Mouse (Mus musculus) c-Kit-positive CD71-negative TER-119-negative erythroid progenitor cells, embryonic 14.5 days (primary cell): ENCODE data around the gene Gm10663.

Experiments
- DNase-seq: peaks from one replicate; pipeline ENCODE4 v3.0.0-alpha.2; 2013; ENCODE audit warnings: low read depth

The Gm10663 gene

GRCm38 (mm10) chr8:65074733-65075132, at the start of gene Gm10663:
Gene Gm10663 (plus strand): TSS chr8:65075033.
- no peak for DNase-seq

DNA sequence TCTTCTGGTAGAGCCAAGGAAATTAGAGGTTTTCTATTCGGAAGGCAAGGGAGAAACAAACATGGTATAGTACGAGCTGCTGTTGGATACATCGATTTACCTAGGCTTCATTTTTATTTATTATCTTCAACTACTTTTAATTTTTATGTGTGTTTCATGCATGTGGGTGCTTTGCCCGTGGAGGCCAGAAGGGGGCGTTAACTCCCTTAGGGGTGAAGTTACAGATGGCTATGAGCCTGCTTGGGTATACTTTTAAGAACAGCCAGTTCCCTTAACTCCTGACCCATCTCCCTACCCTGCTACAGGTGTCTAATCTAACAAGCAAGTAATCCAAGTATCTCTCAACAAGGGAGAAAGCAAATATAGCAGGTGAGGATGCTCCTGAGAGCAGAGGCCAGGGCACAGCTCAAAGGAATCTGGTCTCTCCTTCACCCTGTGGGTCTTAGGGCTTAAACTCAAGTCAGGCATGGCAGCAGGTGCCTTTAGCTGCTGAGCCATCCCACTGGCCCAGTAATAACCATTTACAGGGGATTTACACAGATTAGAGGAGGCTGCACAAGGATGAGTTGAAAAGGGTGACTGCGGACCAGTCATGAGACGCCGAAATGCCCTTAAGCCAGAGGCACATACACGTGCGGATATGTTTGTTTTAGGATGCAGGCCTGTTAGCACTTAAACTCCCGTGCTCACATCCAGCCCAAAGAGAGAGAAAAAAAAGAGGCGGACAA, 45.7 kb upstream of the Gm10663 start:
- DNase-seq: no peak

GRCm38 (mm10) chr8:65029776-65030175, 45.1 kb upstream of the Gm10663 start:
- DNase-seq: no peak

- no peak for DNase-seq
These were observed 43.9 kb upstream of the Gm10663 start for GRCm38 (mm10) chr8:65030735-65031485.

DNA sequence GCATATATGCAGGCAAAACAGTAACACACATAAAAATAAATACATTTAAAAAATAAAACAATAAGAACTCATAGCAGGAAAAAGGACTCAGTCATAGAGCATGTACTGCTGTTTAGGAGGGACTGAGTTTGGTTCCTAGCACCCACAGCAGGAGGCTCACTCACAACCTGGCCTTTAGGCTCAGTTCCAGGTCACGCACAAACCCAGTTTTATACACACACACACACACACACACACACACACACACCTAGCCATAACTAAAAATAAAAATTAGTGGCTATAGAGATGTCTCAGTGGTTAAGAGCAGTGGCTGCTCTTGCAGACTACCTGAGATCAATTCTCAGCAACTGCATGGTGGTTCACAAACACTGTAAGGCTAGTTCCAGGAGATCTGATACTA, 42.7 kb upstream of the Gm10663 start:
- no peak for DNase-seq

DNA sequence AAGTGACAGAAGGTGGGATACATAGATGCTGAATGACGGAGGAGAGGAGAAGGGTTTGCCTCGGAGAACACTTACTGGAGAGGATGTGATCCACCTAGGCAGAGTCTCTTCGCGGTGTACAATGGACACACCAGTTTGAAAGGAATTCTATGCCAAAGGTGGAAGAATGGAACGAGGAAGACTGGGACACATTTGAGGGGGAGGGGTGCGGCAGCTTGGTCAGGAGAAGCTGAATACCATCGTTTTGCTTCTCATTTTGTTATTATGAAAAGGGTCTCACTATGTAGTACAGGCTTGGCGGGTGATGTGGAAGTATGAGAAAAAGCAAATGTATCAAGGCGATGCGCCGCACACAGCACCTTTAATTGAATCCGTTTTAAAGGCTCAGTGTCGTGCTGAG, 41.8 kb upstream of the Gm10663 start:
- DNase-seq: no peak

DNA sequence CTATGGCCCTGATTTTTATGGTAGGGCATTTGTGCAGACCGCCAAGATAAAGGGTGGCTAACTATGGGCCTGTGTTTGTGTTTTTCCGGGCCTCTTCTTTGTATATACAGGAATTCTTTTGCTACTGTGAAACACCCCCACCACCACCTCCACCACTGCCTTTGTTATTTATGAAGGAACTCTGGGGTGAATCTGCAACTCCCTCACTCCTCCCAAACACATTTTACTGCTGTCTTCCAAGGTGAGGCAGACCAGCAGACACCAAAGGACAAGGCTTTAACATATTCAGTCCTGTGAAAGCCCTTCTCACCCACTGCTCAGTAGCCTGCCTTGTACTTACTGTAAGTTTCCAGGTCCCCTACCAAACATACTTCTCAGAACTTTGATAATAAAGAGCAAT, 40.7 kb upstream of the Gm10663 start:
- DNase-seq: no peak

DNA sequence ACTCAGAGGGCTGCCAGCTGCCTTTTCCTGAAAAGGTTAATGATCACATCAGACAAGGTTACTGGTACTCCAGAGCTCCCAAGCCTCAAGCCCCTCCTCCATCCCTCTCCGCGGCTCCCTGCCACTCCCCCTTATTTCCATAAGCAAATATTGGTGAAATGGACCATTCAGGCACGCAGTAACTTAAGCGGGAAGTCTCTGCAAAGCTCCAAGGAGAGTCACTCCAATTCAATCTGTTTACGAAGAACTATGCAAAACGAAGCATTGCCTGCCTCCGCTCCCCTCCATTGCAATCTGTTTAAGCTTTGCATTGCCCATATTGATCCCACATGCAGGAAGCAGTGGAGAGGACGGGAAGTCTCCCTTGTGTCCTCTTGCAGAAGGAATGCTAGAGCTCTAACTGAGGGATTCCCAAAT, 37.7 kb upstream of the Gm10663 start, which contains the start of gene Apela:
Apela (minus strand) TSS at position 220 of the 417 bp plus-strand sequence.
- no peak for DNase-seq

- no peak for DNase-seq
These were observed 28.3 kb upstream of the Gm10663 start for GRCm38 (mm10) chr8:65046565-65046964.

- no peak for DNase-seq
These were observed 27.6 kb upstream of the Gm10663 start for GRCm38 (mm10) chr8:65047193-65047592.

DNA sequence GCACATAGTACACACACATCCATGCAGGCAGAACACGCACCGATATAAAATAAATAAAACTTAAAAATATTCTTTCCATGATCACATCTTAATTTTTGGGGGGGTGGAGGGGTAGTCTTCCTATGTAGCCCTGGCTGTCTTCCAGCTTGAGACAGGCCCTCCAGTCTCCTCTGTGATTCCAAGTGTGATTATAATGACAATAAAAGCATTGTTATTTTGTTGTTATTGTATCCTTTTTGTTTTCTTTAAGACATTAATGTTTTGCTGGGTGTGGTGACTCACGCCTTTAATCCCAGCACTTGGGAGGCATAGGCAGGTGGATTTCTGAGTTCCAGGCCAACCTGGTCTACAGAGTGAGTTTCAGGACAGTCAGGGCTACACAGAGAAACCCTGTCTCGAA, 27.0 kb upstream of the Gm10663 start:
- no peak for DNase-seq

DNA sequence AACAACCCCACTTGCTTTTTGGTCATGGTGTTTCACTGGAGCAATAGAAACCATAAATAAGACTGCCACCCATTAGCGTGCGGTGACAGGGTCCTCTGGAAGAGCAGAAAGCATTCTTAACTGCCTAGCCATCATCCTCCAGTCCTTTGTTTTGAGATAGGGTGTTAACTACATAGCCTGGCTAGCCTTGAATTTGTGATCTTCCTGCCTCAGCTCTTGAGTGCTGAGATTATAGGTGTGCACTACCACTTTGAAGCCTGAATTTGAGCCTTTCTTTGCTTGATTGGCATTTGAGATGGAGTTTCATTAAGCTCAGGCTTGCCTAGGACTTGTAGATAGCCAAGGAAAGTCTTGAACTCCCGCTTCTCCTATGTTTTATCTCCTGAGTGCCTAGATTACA, 21.3 kb upstream of the Gm10663 start:
- DNase-seq: no peak

DNA sequence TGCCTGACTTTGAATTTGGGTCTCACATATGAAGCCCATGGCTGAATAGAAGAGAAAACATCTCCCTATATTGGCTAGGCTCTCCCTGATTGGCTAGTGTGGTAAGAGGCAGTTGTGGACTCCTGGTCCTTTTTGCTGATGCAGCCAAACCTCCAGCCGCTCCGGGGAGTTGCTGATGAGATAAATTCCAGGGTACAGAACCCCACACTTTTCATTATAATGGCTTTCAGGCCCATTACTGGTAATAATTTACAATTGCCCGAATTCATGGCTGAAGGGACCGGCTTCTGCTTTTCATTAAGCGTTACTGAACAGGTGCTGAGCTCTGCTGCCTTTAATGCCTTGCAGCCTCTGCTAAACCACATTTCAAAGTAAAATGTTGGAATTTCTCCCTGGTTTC, 20.9 kb upstream of the Gm10663 start:
- DNase-seq: no peak

- DNase-seq: no peak
These were observed 18.1 kb upstream of the Gm10663 start for GRCm38 (mm10) chr8:65056722-65057121.

GRCm38 (mm10) chr8:65062195-65062594, 12.6 kb upstream of the Gm10663 start:
- DNase-seq: no peak

- DNase-seq: no peak
These were observed 10.8 kb upstream of the Gm10663 start for GRCm38 (mm10) chr8:65064071-65064470.

DNA sequence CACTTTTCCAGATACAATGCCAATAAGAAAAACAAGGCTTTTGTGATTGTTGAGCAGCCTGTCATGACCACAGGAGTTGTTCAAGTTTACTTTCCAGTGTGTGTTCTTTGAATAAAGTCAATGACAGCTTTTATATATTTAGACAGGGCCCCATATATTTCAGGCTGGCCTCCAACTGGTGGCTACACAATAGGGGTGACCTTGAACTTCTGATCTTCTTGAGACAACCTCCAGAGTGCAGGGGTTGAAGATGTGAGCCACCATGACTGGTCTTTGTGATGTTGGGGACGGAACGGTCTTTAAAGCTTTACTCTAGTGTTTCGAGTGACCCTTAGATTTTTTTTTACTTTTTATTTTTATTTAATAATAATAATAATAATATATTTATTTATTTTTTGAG, 9.2 kb upstream of the Gm10663 start:
- DNase-seq: no peak

GRCm38 (mm10) chr8:65067031-65067430, 7.8 kb upstream of the Gm10663 start:
- no peak for DNase-seq

- no peak for DNase-seq
These were observed 7.0 kb upstream of the Gm10663 start for GRCm38 (mm10) chr8:65067694-65068472.

GRCm38 (mm10) chr8:65068473-65068819, 6.4 kb upstream of the Gm10663 start:
- no peak for DNase-seq

GRCm38 (mm10) chr8:65070996-65071395, 3.8 kb upstream of the Gm10663 start:
- no peak for DNase-seq

GRCm38 (mm10) chr8:65080731-65081130, 5.9 kb downstream of the Gm10663 start:
- no peak for DNase-seq

DNA sequence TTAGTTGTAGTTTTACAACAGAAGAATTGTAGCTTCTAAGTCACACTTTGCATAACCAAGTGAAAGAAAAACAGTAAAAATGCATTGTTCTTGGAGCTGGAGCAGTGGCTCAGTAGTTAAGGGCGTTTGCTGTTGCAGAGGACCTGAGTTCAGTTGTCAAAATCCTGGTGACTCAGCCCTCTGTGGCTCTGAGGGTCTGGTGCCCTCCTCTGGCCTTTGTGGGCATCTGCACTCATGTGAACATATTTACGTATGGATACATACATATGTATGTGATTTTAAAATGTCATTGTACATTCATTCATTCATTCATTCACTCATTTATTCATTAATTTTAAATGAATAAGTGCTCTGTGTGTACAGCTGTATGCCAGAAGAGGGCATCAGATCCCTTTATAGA, 10.8 kb downstream of the Gm10663 start:
- DNase-seq: no peak
